Comparison of ENCODE assay signal across 9 mouse cellular contexts in genomic region chr15:6554742-6555141, GRCm38 (mm10). TPM values are rescaled to one million over a fixed set of nuclear protein-coding genes. Genes with fewer than 3 reads are reported as not detected.
DNase-seq lines count a peak whose midpoint lies in the region; ATAC-seq lines count a peak whose summit lies in the region.
"Had no signal": no experiment of that assay in that cellular context is flagged by ENCODE, and none has a peak within 500 bp of the region (broad histone marks: within the 10 kb centered on the region; RNA-seq: fewer than 3 reads in every experiment).

No protein-coding gene starts in this region.

- ATAC-seq in granulocyte monocyte progenitor cell, adult 5-6 weeks (replicated peaks; ENCODE audit: poor library complexity, severe bottlenecking): peak; percentile 72
- peak; percentile 79 for ATAC-seq in megakaryocyte, adult 5-6 weeks (ENCODE audit: poor library complexity, severe bottlenecking)

- DNase-seq in spleen, postnatal 36 days (ENCODE audit: low spot score in 2 of 2): peak; percentile 61 to 72
- DNase-seq in spleen, adult 18-20 months: no peak
- no peak for DNase-seq in neural tube, embryonic 10.5 days (ENCODE audit: extremely low spot score, low spot score)
- no peak for DNase-seq in cerebellum, adult 11 months
- DNase-seq in cerebellum, postnatal 10 days: no peak
- no peak for DNase-seq in right cerebral cortex, postnatal 10 days (ENCODE audit: low spot score in 2 of 2)
- DNase-seq: kidney, adult 9 months had no signal

RNA-seq across cellular contexts. Expression of gene Fyb, which starts 32.1 kb away (rescaled TPM):
- total RNA-seq in granulocyte monocyte progenitor cell, adult 5-6 weeks (2014; fragmentation: Nextera tagmentation): 32.0 and 40.6 TPM in 2 replicates
- 10.8 and 22.6 TPM in 2 replicates for total RNA-seq in granulocyte monocyte progenitor cell, adult 5-6 weeks (2017)
- total RNA-seq in megakaryocyte, adult 5-6 weeks (2015): 319 and 334 TPM in 2 replicates
- 128 and 161 TPM in 2 replicates for total RNA-seq in megakaryocyte, adult 5-6 weeks (2017)

Comparison
In these comparisons a context has a peak if more than half of its experiments do, and no peak if none do; other contexts are left out.
1. DNase-seq: peak in spleen, postnatal 36 days (2 of 2); none in spleen, adult 18-20 months (0 of 2), neural tube, embryonic 10.5 days (single experiment), cerebellum, adult 11 months (single experiment), cerebellum, postnatal 10 days (0 of 2) and right cerebral cortex, postnatal 10 days (0 of 2).